Mouse (Mus musculus): Measurements from ENCODE around the gene Rilp. TPM values are rescaled to one million over a fixed set of nuclear protein-coding genes. Genes with fewer than 3 reads are reported as not detected.

Gene Rilp
- polyA plus RNA-seq, 1 experiment from 2014 or later: 5.7 TPM

- H3K4me2 ChIP-seq (ENCODE audit: low read length): no peak overlapping the region
- H3K27ac ChIP-seq (replicated peaks in 1 of 2; ENCODE audit: control insufficient read depth in 1 of 2, insufficient read depth in 1 of 2, low read depth in 2 of 2, low read length in 2 of 2): no peak overlapping the region
- WGBS: 15% methylated on average over 1 of the region's 1 CpGs
- H3K9me3 ChIP-seq (ENCODE audit: control insufficient read depth, low read length): no peaks in the 10 kb centered on the region
- no peaks in the 10 kb centered on the region for H3K4me1 ChIP-seq (ENCODE audit: control insufficient read depth in 2 of 2, insufficient read depth in 2 of 2, low read length in 2 of 2)
- no peaks in the 10 kb centered on the region for H3K27me3 ChIP-seq (ENCODE audit: control insufficient read depth, insufficient read depth, low read length)
- peaks cover 100% of the 10 kb centered on the region for H3K36me3 ChIP-seq (ENCODE audit: control insufficient read depth, insufficient read depth, low read length)
- no peak overlapping the region for H3K9ac ChIP-seq (ENCODE audit: low read length)
- no peak overlapping the region for H3K4me3 ChIP-seq (ENCODE audit: control insufficient read depth in 1 of 2, insufficient read depth in 1 of 2, low read depth in 1 of 2, low read length in 2 of 2)
- ATAC-seq (ENCODE audit: insufficient number of reproducible peaks, insufficient read depth, low FRiP score, low read depth): no peak
Measured at GRCm38 (mm10) chr11:75498126-75498525, 11.8 kb upstream of the Rilp start.

- WGBS: 92% methylated on average over 4 of the region's 4 CpGs
- H3K27ac ChIP-seq (replicated peaks in 1 of 2; ENCODE audit: control insufficient read depth in 1 of 2, insufficient read depth in 1 of 2, low read depth in 2 of 2, low read length in 2 of 2): no peak overlapping the region
- H3K27me3 ChIP-seq (ENCODE audit: control insufficient read depth, insufficient read depth, low read length): no peaks in the 10 kb centered on the region
- H3K4me3 ChIP-seq (ENCODE audit: control insufficient read depth in 1 of 2, insufficient read depth in 1 of 2, low read depth in 1 of 2, low read length in 2 of 2): no peak overlapping the region
- peaks cover 63% of the 10 kb centered on the region for H3K36me3 ChIP-seq (ENCODE audit: control insufficient read depth, insufficient read depth, low read length)
- no peak overlapping the region for H3K4me2 ChIP-seq (ENCODE audit: low read length)
- no peak overlapping the region for H3K9ac ChIP-seq (ENCODE audit: low read length)
- H3K4me1 ChIP-seq (ENCODE audit: control insufficient read depth in 2 of 2, insufficient read depth in 2 of 2, low read length in 2 of 2): peaks cover 13 to 14% of the 10 kb centered on the region in 2 experiments
- no peaks in the 10 kb centered on the region for H3K9me3 ChIP-seq (ENCODE audit: control insufficient read depth, low read length)
- ATAC-seq (ENCODE audit: insufficient number of reproducible peaks, insufficient read depth, low FRiP score, low read depth): no peak
Measured at GRCm38 (mm10) chr11:75508162-75508561, 1.7 kb upstream of the Rilp start.

GRCm38 (mm10) chr11:75508904-75509303, 990 bp upstream of the Rilp start:
- no peak for ATAC-seq (ENCODE audit: insufficient number of reproducible peaks, insufficient read depth, low FRiP score, low read depth)
- H3K4me3 ChIP-seq (ENCODE audit: control insufficient read depth in 1 of 2, insufficient read depth in 1 of 2, low read depth in 1 of 2, low read length in 2 of 2): no peak overlapping the region
- 68% methylated on average over 8 of the region's 8 CpGs for WGBS
- H3K36me3 ChIP-seq (ENCODE audit: control insufficient read depth, insufficient read depth, low read length): peaks cover 55% of the 10 kb centered on the region
- H3K27me3 ChIP-seq (ENCODE audit: control insufficient read depth, insufficient read depth, low read length): no peaks in the 10 kb centered on the region
- 0 out of 4 replicates have a peak overlapping the region, but pooled peaks of 1 of the 2 experiments have one; percentile 96 for H3K27ac ChIP-seq (replicated peaks in 1 of 2; ENCODE audit: control insufficient read depth in 1 of 2, insufficient read depth in 1 of 2, low read depth in 2 of 2, low read length in 2 of 2)
- no peaks in the 10 kb centered on the region for H3K9me3 ChIP-seq (ENCODE audit: control insufficient read depth, low read length)
- H3K9ac ChIP-seq (ENCODE audit: low read length): no peak overlapping the region
- H3K4me2 ChIP-seq (ENCODE audit: low read length): no peak overlapping the region
- peaks cover 13 to 14% of the 10 kb centered on the region in 2 experiments for H3K4me1 ChIP-seq (ENCODE audit: control insufficient read depth in 2 of 2, insufficient read depth in 2 of 2, low read length in 2 of 2)

GRCm38 (mm10) chr11:75510627-75510993, 716 bp downstream of the Rilp start:
- Histone ChIP-seq H3K36me3 (ENCODE audit: control insufficient read depth, insufficient read depth, low read length) (peaks cover 38% of the 10 kb centered on the region), H3K9me3 (ENCODE audit: control insufficient read depth, low read length) (no peaks in the 10 kb centered on the region), H3K9ac (ENCODE audit: low read length) (peak overlapping the region; percentile 86), H3K27me3 (ENCODE audit: control insufficient read depth, insufficient read depth, low read length) (no peaks in the 10 kb centered on the region), H3K4me1 (ENCODE audit: control insufficient read depth in 2 of 2, insufficient read depth in 2 of 2, low read length in 2 of 2) (peaks cover 13 to 14% of the 10 kb centered on the region in 2 experiments), H3K4me3 (ENCODE audit: control insufficient read depth in 1 of 2, insufficient read depth in 1 of 2, low read depth in 1 of 2, low read length in 2 of 2) (peak overlapping the region; percentile 60), H3K4me2 (ENCODE audit: low read length) (peak overlapping the region; percentile 98), H3K27ac (replicated peaks in 1 of 2; ENCODE audit: control insufficient read depth in 1 of 2, insufficient read depth in 1 of 2, low read depth in 2 of 2, low read length in 2 of 2) (peak overlapping the region; percentile 76 to 96)
- WGBS: 2% methylated on average over 24 of the region's 24 CpGs
- peak; percentile 68 for ATAC-seq (ENCODE audit: insufficient number of reproducible peaks, insufficient read depth, low FRiP score, low read depth)

- peaks cover 32% of the 10 kb centered on the region for H3K36me3 ChIP-seq (ENCODE audit: control insufficient read depth, insufficient read depth, low read length)
- peaks cover 13 to 14% of the 10 kb centered on the region in 2 experiments for H3K4me1 ChIP-seq (ENCODE audit: control insufficient read depth in 2 of 2, insufficient read depth in 2 of 2, low read length in 2 of 2)
- ATAC-seq (ENCODE audit: insufficient number of reproducible peaks, insufficient read depth, low FRiP score, low read depth): no peak
- 79% methylated on average over 6 of the region's 6 CpGs for WGBS
- H3K27ac ChIP-seq (replicated peaks in 1 of 2; ENCODE audit: control insufficient read depth in 1 of 2, insufficient read depth in 1 of 2, low read depth in 2 of 2, low read length in 2 of 2): no peak overlapping the region
- H3K4me3 ChIP-seq (ENCODE audit: control insufficient read depth in 1 of 2, insufficient read depth in 1 of 2, low read depth in 1 of 2, low read length in 2 of 2): 0 out of 4 replicates have a peak overlapping the region, but pooled peaks of 1 of the 2 experiments have one; percentile 60
- H3K4me2 ChIP-seq (ENCODE audit: low read length): no peak overlapping the region
- H3K9ac ChIP-seq (ENCODE audit: low read length): no peak overlapping the region
- no peaks in the 10 kb centered on the region for H3K27me3 ChIP-seq (ENCODE audit: control insufficient read depth, insufficient read depth, low read length)
- no peaks in the 10 kb centered on the region for H3K9me3 ChIP-seq (ENCODE audit: control insufficient read depth, low read length)
Measured at GRCm38 (mm10) chr11:75511213-75511612, 1.3 kb downstream of the Rilp start.

GRCm38 (mm10) chr11:75512301-75513018, 2.6 kb downstream of the Rilp start:
- H3K27me3 ChIP-seq (ENCODE audit: control insufficient read depth, insufficient read depth, low read length): no peaks in the 10 kb centered on the region
- no peak for ATAC-seq (ENCODE audit: insufficient number of reproducible peaks, insufficient read depth, low FRiP score, low read depth)
- no peaks in the 10 kb centered on the region for H3K9me3 ChIP-seq (ENCODE audit: control insufficient read depth, low read length)
- no peak overlapping the region for H3K4me2 ChIP-seq (ENCODE audit: low read length)
- H3K4me3 ChIP-seq (ENCODE audit: control insufficient read depth in 1 of 2, insufficient read depth in 1 of 2, low read depth in 1 of 2, low read length in 2 of 2): no peak overlapping the region
- peaks cover 24% of the 10 kb centered on the region for H3K36me3 ChIP-seq (ENCODE audit: control insufficient read depth, insufficient read depth, low read length)
- H3K4me1 ChIP-seq (ENCODE audit: control insufficient read depth in 2 of 2, insufficient read depth in 2 of 2, low read length in 2 of 2): peaks cover 13 to 14% of the 10 kb centered on the region in 2 experiments
- no peak overlapping the region for H3K9ac ChIP-seq (ENCODE audit: low read length)
- H3K27ac ChIP-seq (replicated peaks in 1 of 2; ENCODE audit: control insufficient read depth in 1 of 2, insufficient read depth in 1 of 2, low read depth in 2 of 2, low read length in 2 of 2): peak overlapping the region in 1 of 2 experiments; percentile 33; a peak in 1 of 4 replicates
- 72% methylated on average over 9 of the region's 9 CpGs for WGBS

GRCm38 (mm10) chr11:75513336-75513735, 3.4 kb downstream of the Rilp start, which contains the start of gene Scarf1:
TSS of gene Scarf1 (plus strand) at chr11:75513540.
- Histone ChIP-seq H3K4me1 (ENCODE audit: control insufficient read depth in 2 of 2, insufficient read depth in 2 of 2, low read length in 2 of 2) (peaks cover 13 to 14% of the 10 kb centered on the region in 2 experiments), H3K4me2 (ENCODE audit: low read length) (peak within 1 kb of the TSS; percentile 51), H3K36me3 (ENCODE audit: control insufficient read depth, insufficient read depth, low read length) (peaks cover 16% of the 10 kb centered on the region), H3K9me3 (ENCODE audit: control insufficient read depth, low read length) (no peaks in the 10 kb centered on the region), H3K27me3 (ENCODE audit: control insufficient read depth, insufficient read depth, low read length) (no peaks in the 10 kb centered on the region), H3K27ac (replicated peaks in 1 of 2; ENCODE audit: control insufficient read depth in 1 of 2, insufficient read depth in 1 of 2, low read depth in 2 of 2, low read length in 2 of 2) (peak within 1 kb of the TSS; percentile 20 to 51; a peak in 3 of 4 replicates), H3K4me3 (ENCODE audit: control insufficient read depth in 1 of 2, insufficient read depth in 1 of 2, low read depth in 1 of 2, low read length in 2 of 2) (peak within 1 kb of the TSS; percentile 35 to 47), H3K9ac (ENCODE audit: low read length) (peak within 1 kb of the TSS; percentile 66)
- ATAC-seq (ENCODE audit: insufficient number of reproducible peaks, insufficient read depth, low FRiP score, low read depth): 0 out of 2 replicates have a peak, but pooled peaks have one; percentile 44
- WGBS: 58% methylated on average over 8 of the region's 8 CpGs
